Mouse (Mus musculus) limb, embryonic 13.5 days (tissue): ENCODE data around the gene Ucn. TPM values are rescaled to one million over a fixed set of nuclear protein-coding genes. Genes with fewer than 3 reads are reported as not detected.

ENCODE experiments used
- ATAC-seq: fragments of 200-750 bp; cut with Nextera tagmentation; 2 replicates; pipeline ENCODE4 v1.8.0; 2017; ENCODE audit warnings: low read depth, moderate number of reproducible peaks, moderate TSS enrichment; ENCODE audit not compliant: low FRiP score
- H3K27ac ChIP-seq: fragments of 300-500 bp; sonication (generic); 2 replicates; pipeline ENCODE4 v1.5.1; 2015; ENCODE audit warnings: inconsistent platforms, mild to moderate bottlenecking, moderate library complexity
- H3K27me3 ChIP-seq: fragments of 300-500 bp; sonication (generic); 2 replicates; pipeline ENCODE4 v1.6.1; 2015; ENCODE audit warnings: mild to moderate bottlenecking, inconsistent platforms
- H3K36me3 ChIP-seq: fragments of 300-500 bp; sonication (generic); 2 replicates; pipeline ENCODE4 v1.6.1; 2015; ENCODE audit warnings: inconsistent platforms, mild to moderate bottlenecking, moderate library complexity
- H3K4me1 ChIP-seq: fragments of 300-500 bp; sonication (generic); 2 replicates; pipeline ENCODE4 v1.6.1; 2015; ENCODE audit warnings: inconsistent platforms
- H3K4me2 ChIP-seq: fragments of 300-500 bp; sonication (generic); replicated peaks from 2 replicates; pipeline ENCODE4 v1.6.1; 2015; ENCODE audit warnings: inconsistent platforms, mild to moderate bottlenecking, moderate library complexity
- H3K4me3 ChIP-seq: fragments of 300-500 bp; sonication (generic); 2 replicates; pipeline ENCODE4 v1.5.1; 2015; ENCODE audit warnings: moderate library complexity, mild to moderate bottlenecking, inconsistent platforms
- H3K9ac ChIP-seq: fragments of 300-500 bp; sonication (generic); 2 replicates; pipeline ENCODE4 v1.6.1; 2015; ENCODE audit warnings: mild to moderate bottlenecking, inconsistent platforms
- H3K9me3 ChIP-seq: fragments of 300-500 bp; sonication (generic); 2 replicates; pipeline ENCODE4 v1.6.1; 2016; ENCODE audit warnings: inconsistent platforms
- WGBS: fragments of 180-500 bp; shearing (Covaris S2); methylation state at CpG from one replicate; pipeline ENCODE4 v1.1.7; 2015; 5-methylcytosine and 5-hydroxymethylcytosine counted together
- polyA plus RNA-seq: library from polyadenylated mRNA; unstranded; fragments of >200 nt; fragmentation: Nextera tagmentation; extraction: Ambion mirVana; gene quantifications from 2 replicates; pipeline ENCODE4 v1.2.1, GENCODE M21; 2015

The Ucn gene
- polyA plus RNA-seq, 1 experiment from 2014 or later: not detected

GRCm38 (mm10) chr5:31149781-31150180, 11.2 kb upstream of the Ucn start:
- 95% methylated on average over 4 of the region's 4 CpGs for WGBS
- Histone ChIP-seq H3K4me1 (peaks cover 11% of the 10 kb centered on the region), H3K36me3 (peaks cover 51% of the 10 kb centered on the region), H3K27me3 (no peaks in the 10 kb centered on the region), H3K9me3 (no peaks in the 10 kb centered on the region), H3K4me3 (no peak overlapping the region), H3K4me2 (no peak overlapping the region), H3K27ac (no peak overlapping the region), H3K9ac (no peak overlapping the region)
- ATAC-seq: no peak

GRCm38 (mm10) chr5:31138968-31139425, 368 bp upstream of the Ucn start:
- Histone ChIP-seq H3K27me3 (peaks cover 63% of the 10 kb centered on the region), H3K4me2 (peak overlapping the region; percentile 53), H3K9me3 (no peaks in the 10 kb centered on the region), H3K27ac (no peak overlapping the region), H3K4me1 (peaks cover 24% of the 10 kb centered on the region), H3K4me3 (peak overlapping the region; percentile 26; the same call in 1 of the 2 replicates), H3K36me3 (peaks cover 21% of the 10 kb centered on the region), H3K9ac (no peak overlapping the region)
- WGBS: 13% methylated on average over 9 of the region's 9 CpGs
- ATAC-seq: no peak

- H3K36me3 ChIP-seq: peaks cover 14% of the 10 kb centered on the region
- H3K9ac ChIP-seq: no peak overlapping the region
- H3K27ac ChIP-seq: no peak overlapping the region
- peak overlapping the region; percentile 53 for H3K4me2 ChIP-seq
- H3K9me3 ChIP-seq: no peaks in the 10 kb centered on the region
- 2% methylated on average over 13 of the region's 13 CpGs for WGBS
- ATAC-seq: no peak
- peaks cover 24% of the 10 kb centered on the region for H3K4me1 ChIP-seq
- H3K27me3 ChIP-seq: peaks cover 71% of the 10 kb centered on the region
- peak overlapping the region; percentile 26 for H3K4me3 ChIP-seq
Measured at GRCm38 (mm10) chr5:31137658-31138057, 971 bp downstream of the Ucn start.

GRCm38 (mm10) chr5:31136730-31137424, 1.8 kb downstream of the Ucn start:
- H3K4me1 ChIP-seq: peaks cover 24% of the 10 kb centered on the region
- H3K36me3 ChIP-seq: peaks cover 12% of the 10 kb centered on the region
- peak overlapping the region; percentile 53 for H3K4me2 ChIP-seq
- ATAC-seq: no peak
- H3K27ac ChIP-seq: no peak overlapping the region
- no peaks in the 10 kb centered on the region for H3K9me3 ChIP-seq
- peaks cover 77% of the 10 kb centered on the region for H3K27me3 ChIP-seq
- WGBS: under 1% methylated on average over 33 of the region's 33 CpGs
- no peak overlapping the region for H3K9ac ChIP-seq
- peak overlapping the region; percentile 26; the same call in 1 of the 2 replicates for H3K4me3 ChIP-seq

GRCm38 (mm10) chr5:31126050-31126449, 12.6 kb downstream of the Ucn start:
- Histone ChIP-seq H3K36me3 (no peaks in the 10 kb centered on the region), H3K27me3 (peaks cover 9% of the 10 kb centered on the region), H3K9ac (no peak overlapping the region), H3K4me1 (no peaks in the 10 kb centered on the region), H3K9me3 (no peaks in the 10 kb centered on the region), H3K4me3 (no peak overlapping the region), H3K27ac (no peak overlapping the region), H3K4me2 (no peak overlapping the region)
- WGBS: 36% methylated on average over 5 of the region's 5 CpGs
- ATAC-seq: no peak

- H3K4me1 ChIP-seq: no peaks in the 10 kb centered on the region
- 48% methylated on average over 2 of the region's 2 CpGs for WGBS
- H3K9ac ChIP-seq: no peak overlapping the region
Measured at GRCm38 (mm10) chr5:31123481-31123880, 15.1 kb downstream of the Ucn start.

GRCm38 (mm10) chr5:31121111-31121510, 17.5 kb downstream of the Ucn start:
- H3K9me3 ChIP-seq: no peaks in the 10 kb centered on the region
- no peaks in the 10 kb centered on the region for H3K4me1 ChIP-seq
- 80% methylated on average over 8 of the region's 8 CpGs for WGBS
- no peak overlapping the region for H3K4me3 ChIP-seq
- H3K27me3 ChIP-seq: peaks cover 12% of the 10 kb centered on the region
- no peak overlapping the region for H3K9ac ChIP-seq
- H3K27ac ChIP-seq: no peak overlapping the region
- no peaks in the 10 kb centered on the region for H3K36me3 ChIP-seq
- no peak overlapping the region for H3K4me2 ChIP-seq
- ATAC-seq: no peak

More at GRCm38 (mm10) chr5:31123481-31123880, 15.1 kb downstream of the Ucn start:
- H3K4me2 ChIP-seq: no peak overlapping the region
- no peak overlapping the region for H3K4me3 ChIP-seq
- H3K9me3 ChIP-seq: no peaks in the 10 kb centered on the region
- ATAC-seq: no peak
- H3K27me3 ChIP-seq: no peaks in the 10 kb centered on the region; the same call in 1 of the 2 replicates
- no peaks in the 10 kb centered on the region for H3K36me3 ChIP-seq
- no peak overlapping the region for H3K27ac ChIP-seq

- no peak overlapping the region for H3K4me2 ChIP-seq
- H3K9ac ChIP-seq: 0 out of 2 replicates have a peak overlapping the region, but pooled peaks have one; percentile 19
- no peak overlapping the region for H3K27ac ChIP-seq
- no peaks in the 10 kb centered on the region for H3K36me3 ChIP-seq
- peaks cover 6% of the 10 kb centered on the region; the same call in 1 of the 2 replicates for H3K9me3 ChIP-seq
- ATAC-seq: no peak
- H3K4me3 ChIP-seq: no peak overlapping the region
- no peaks in the 10 kb centered on the region for H3K4me1 ChIP-seq
- peaks cover 17% of the 10 kb centered on the region; the same call in 1 of the 2 replicates for H3K27me3 ChIP-seq
- WGBS: 24% methylated on average over 10 of the region's 10 CpGs
Measured at GRCm38 (mm10) chr5:31116912-31117311, 21.7 kb downstream of the Ucn start.

GRCm38 (mm10) chr5:31116354-31116753, 22.3 kb downstream of the Ucn start, which contains the start of gene Trim54:
Gene Trim54, plus strand, starts transcription at chr5:31116712.
- H3K4me3 ChIP-seq: no peak within 1 kb of the TSS
- no peak for ATAC-seq
- H3K36me3 ChIP-seq: no peaks in the 10 kb centered on the region
- peaks cover 6% of the 10 kb centered on the region; the same call in 1 of the 2 replicates for H3K9me3 ChIP-seq
- 0 out of 2 replicates have a peak within 1 kb of the TSS, but pooled peaks have one; percentile 19 for H3K9ac ChIP-seq
- H3K4me2 ChIP-seq: no peak within 1 kb of the TSS
- no peaks in the 10 kb centered on the region for H3K4me1 ChIP-seq
- H3K27me3 ChIP-seq: peaks cover 21% of the 10 kb centered on the region; the same call in 1 of the 2 replicates
- 33% methylated on average over 3 of the region's 3 CpGs for WGBS
- no peak within 1 kb of the TSS for H3K27ac ChIP-seq

GRCm38 (mm10) chr5:31110781-31111180, 27.8 kb downstream of the Ucn start:
- H3K4me3 ChIP-seq: no peak overlapping the region
- whole genome bisulfite sequencing: 33% methylated on average over 7 of the region's 7 CpGs
- no peaks in the 10 kb centered on the region for H3K4me1 ChIP-seq
- H3K27ac ChIP-seq: no peak overlapping the region
- H3K27me3 ChIP-seq: peaks cover 12% of the 10 kb centered on the region; the same call in 1 of the 2 replicates
- peaks cover 6% of the 10 kb centered on the region; the same call in 1 of the 2 replicates for H3K9me3 ChIP-seq
- no peak overlapping the region for H3K4me2 ChIP-seq
- no peak for ATAC-seq
- no peak overlapping the region for H3K9ac ChIP-seq
- no peaks in the 10 kb centered on the region for H3K36me3 ChIP-seq

- H3K9ac ChIP-seq: no peak within 1 kb of the TSS
- no peaks in the 10 kb centered on the region for H3K36me3 ChIP-seq
- H3K4me2 ChIP-seq: no peak within 1 kb of the TSS
- ATAC-seq: no peak
- H3K9me3 ChIP-seq: no peaks in the 10 kb centered on the region
- H3K27ac ChIP-seq: no peak within 1 kb of the TSS
- peaks cover 17% of the 10 kb centered on the region; the same call in 1 of the 2 replicates for H3K27me3 ChIP-seq
- no peak within 1 kb of the TSS for H3K4me3 ChIP-seq
- no peaks in the 10 kb centered on the region for H3K4me1 ChIP-seq
- 88% methylated on average over 18 of the region's 18 CpGs for WGBS
Measured at GRCm38 (mm10) chr5:31108000-31108490, 30.6 kb downstream of the Ucn start, which contains the start of gene Slc30a3. Gene Slc30a3, minus strand, starts transcription at chr5:31108237.

GRCm38 (mm10) chr5:31105814-31106335, 32.8 kb downstream of the Ucn start, which contains the start of gene Dnajc5g:
Gene Dnajc5g, plus strand, starts transcription at chr5:31106285.
- peaks cover 10% of the 10 kb centered on the region; the same call in 1 of the 2 replicates for H3K27me3 ChIP-seq
- H3K4me3 ChIP-seq: no peak within 1 kb of the TSS
- H3K9ac ChIP-seq: no peak within 1 kb of the TSS
- no peaks in the 10 kb centered on the region for H3K9me3 ChIP-seq
- H3K36me3 ChIP-seq: no peaks in the 10 kb centered on the region
- WGBS: 86% methylated on average over 9 of the region's 9 CpGs
- H3K27ac ChIP-seq: no peak within 1 kb of the TSS
- no peaks in the 10 kb centered on the region for H3K4me1 ChIP-seq
- ATAC-seq: no peak
- H3K4me2 ChIP-seq: no peak within 1 kb of the TSS
